Mouse (Mus musculus) urinary bladder, postnatal 14 days (tissue): ENCODE data around the gene Mfsd11.
"Not testable (repeated sequence)": the region's sequence is repeated elsewhere in the genome, so short reads cannot be mapped to it uniquely, and the experiment has no call there.

Experiments
- DNase-seq: peaks from one replicate; pipeline ENCODE4 v3.0.0; 2021; ENCODE audit warnings: low spot score

Mfsd11 gene

GRCm38 (mm10) chr11:116881440-116881839, 29.2 kb downstream of the Mfsd11 start:
- DNase-seq: no peak

- DNase-seq: no peak
These were observed 30.2 kb downstream of the Mfsd11 start for GRCm38 (mm10) chr11:116882446-116882845.

DNA sequence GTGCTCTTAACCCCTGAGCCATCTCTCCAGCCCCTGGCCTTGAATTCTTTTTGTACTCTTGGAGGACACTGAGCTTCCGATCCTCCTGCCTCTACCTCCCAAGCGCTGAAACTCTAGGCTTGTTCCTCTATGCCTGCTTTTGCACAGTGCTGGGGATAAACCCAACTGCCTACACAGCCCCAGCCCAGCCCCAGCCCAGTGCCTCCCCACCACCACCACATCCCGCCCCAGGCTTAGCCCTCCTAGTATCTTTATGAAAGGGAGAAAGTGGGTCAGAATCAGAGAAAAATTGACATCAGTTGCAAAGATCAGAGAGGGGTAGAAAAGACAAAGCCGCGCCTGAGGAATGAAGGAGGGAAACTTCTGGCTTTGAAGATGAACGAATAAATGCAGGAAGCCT, 31.8 kb downstream of the Mfsd11 start:
- no peak for DNase-seq

DNA sequence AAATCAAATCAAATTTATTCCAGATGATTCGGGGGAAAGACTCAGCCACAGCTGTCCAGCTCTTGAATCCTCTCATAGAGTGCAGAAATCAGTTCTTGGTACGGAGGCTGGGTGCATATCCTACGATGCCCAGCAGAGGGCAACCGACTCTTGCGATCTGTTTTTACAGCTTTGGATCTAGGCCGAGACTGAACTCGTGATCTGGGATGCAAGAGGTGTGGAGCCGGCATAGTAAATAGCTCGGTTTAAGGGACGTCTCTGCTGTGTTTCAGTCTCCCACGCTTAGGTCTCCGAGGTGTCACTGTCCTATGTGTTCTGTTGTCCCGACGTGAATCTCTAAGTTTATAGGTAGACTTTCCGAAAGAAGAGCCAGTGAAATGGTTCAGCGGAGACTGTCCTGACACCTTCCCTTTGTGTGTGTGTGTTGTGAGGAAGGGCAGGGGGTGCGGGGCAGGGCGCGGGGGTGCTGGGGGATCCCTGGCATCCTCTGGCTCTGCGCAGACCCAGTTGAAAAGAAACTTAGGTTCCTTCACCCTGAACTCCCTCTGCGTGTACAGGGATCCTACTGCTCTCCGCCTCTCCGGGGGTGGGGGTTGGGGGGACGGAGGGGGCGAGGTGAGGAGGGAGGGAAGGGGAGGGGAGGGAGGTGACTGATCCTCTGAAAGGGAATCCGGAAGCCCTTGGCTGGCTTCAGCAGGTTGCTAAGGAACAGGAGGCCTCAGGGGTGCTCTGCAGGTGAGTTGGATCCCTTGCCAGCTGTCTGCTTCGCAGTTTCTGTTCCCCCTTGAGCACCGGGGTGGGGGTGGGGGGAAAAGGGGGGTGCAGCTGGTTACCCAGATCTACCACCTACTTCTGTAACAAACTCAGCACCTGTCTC, 33.3 kb downstream of the Mfsd11 start:
- peak; percentile 77 for DNase-seq

DNA sequence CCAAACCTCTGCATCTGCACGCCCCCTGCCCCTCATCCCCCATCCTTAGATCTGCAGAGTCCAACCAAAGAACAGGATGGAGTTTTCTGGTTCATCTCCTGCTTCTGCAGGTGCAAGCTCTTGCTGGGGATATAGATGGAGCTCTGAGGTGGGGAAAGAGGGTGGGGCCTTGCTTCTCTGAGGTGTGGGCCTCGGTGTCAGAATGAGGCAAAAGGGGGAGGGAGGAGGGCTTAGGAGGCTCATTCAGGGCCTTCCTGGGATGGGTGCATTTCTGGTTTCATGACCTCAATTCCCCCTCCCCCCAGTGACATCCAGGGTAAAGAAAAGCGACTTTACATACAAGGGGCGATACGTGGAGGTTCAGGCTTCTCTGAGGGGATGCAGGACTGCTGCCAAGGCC, 34.9 kb downstream of the Mfsd11 start:
- no peak for DNase-seq

DNA sequence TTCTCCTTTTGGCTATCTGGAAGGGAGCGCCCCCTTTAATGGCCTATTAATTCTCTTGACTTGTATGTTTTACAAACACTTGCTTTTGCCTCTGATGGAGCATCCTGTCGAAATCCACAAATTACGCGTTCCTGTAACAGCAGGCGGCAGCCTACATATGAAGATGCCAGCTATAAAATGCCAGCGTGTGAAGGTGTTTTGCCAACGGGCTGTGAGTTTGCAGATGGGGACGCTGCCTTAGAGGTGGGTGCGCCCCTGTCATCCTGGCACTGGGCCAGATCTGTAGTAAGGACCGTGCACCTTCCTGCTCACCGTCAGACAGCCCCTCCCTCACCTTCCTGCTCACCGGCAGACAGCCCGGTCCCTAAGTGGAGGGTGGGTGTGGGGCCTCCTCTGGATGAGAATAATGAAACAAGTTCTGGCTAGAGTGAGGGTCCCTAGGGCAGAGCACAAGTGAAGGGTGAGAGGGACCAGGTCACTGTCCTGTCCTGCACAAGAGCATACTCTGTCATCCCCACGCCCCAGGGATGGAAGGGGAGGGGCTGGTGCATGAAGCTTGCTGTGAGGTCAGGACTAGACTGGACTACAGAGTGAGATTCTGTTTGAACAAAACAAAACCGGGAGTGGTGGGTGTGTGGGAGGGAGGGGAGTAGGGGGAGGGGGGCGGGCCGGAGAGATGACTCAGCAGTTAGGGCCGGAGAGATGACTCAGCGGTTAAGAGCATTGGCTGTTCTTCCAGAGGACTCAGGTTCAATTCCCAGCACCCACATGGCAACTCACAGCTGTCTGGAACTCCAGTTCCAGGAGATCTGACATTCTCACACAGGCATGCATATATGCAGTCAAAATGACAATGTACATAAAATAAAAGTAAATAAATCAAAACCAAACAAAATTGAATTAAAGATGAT, 41.5 kb downstream of the Mfsd11 start:
- no peak for DNase-seq

DNA sequence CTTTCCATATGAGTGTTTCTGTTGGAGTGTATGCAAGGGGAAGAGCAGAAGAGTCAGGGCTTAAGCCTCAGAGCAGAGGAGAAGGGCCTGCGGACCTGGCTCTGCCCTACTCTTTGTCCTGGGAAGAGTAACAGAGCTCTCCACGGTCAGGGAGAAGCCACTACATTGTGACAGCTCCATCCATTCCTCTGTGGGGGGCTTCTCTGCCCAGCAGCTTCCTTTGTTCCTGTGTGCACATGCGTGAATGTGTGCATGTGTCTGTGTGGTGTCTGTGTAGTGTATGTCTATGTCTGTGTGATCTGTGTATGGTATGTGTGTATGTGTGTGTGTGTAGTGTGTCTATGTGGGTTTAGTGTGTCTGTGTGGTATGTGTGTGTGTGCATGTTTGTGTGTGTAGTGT, 43.2 kb downstream of the Mfsd11 start:
- DNase-seq: no peak

- DNase-seq: no peak
These were observed 47.0 kb downstream of the Mfsd11 start for GRCm38 (mm10) chr11:116899247-116899646.

- DNase-seq: not testable (repeated sequence)
These were observed 50.3 kb downstream of the Mfsd11 start for GRCm38 (mm10) chr11:116902588-116902987.

GRCm38 (mm10) chr11:116905741-116906456, 53.7 kb downstream of the Mfsd11 start:
- DNase-seq: peak; percentile 25

DNA sequence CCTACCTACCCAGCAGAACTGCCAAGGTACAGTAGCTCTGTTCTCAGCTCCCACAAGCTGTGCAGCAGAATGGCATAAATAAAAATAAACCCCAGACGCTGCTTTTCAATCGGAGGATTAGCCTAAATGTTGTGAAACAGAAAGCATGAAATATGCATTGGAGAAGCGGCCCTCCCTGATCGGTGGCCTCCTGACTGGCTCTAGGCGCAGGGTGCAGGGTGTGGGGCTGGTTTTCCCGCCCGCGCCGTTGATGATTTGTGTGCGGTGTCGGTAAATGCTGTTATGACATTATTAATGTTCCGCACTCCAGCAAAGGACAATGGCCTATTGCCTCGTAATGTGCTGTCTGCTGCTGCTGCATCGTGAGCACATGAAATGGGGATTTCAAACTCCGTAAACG, 61.3 kb downstream of the Mfsd11 start:
- no peak for DNase-seq

DNA sequence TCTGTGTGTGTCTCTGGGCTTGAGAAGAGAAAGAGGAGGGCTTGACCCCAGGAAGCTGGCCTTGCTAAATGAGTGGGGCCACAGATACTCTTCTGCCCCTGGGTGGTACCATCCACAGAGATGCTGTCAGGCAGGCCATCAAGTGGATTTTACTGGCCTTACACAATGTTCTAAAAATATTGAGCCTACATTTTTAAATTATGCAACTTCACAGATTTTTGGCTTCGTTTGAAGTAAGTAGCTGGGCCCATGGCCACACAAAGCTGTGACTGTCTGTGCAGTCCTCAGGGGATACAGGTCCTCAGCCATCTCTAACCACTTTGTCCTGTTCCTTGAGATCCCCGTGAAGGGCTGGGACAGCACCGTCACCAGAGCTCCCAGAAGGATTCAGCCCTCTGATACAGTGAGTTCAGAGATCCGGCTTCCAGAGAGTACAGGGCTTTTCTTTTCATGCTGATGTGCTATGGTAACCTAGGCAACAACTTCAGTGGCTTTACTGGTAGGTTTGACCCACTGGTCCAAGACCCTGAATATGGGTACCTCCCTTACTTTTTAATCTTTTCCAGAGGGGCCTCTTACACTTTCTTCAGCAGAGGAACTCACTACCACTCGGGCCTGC, 62.1 kb downstream of the Mfsd11 start:
- DNase-seq: no peak

DNA sequence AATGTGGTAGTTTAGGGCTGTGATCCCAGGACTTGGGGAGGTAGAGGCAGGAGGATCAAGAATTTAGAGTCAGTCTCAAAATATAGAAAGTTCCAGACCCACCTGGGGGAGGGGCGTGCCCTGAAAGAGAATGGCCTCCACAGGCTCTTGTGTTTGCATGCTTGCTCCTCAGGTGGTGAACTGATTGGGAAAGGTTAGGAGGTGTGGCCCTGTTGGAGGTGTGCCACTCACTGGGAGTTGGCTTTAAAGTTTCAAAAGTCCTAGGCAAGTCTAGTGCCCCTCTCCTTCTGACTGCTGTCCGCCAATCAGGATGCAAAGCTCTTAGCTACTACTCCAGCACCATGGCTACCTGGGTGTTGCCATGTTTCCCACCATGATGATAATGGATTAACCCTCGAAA, 63.0 kb downstream of the Mfsd11 start:
- DNase-seq: no peak

DNA sequence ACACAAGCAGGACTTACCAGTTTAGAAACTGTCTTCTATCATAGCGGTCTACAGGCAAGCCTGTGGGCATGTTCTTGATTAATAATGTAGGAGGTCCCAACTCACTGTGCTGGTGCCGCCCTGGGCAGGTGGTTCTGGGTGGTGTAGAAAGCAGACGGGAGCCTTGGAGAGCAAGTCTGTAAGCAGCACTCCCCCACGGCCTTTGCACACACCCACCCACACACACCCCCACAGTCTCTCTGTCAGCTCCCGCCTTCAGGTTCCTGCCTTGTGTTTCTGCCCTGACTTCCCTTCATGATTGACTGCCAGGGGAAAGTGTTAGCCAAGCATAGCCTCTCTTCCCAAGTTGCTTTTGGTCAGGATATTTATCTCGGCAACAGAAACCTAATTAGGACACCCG, 65.1 kb downstream of the Mfsd11 start:
- no peak for DNase-seq

- DNase-seq: peak; percentile 83
These were observed 66.3 kb downstream of the Mfsd11 start, which contains the start of gene Mgat5b for GRCm38 (mm10) chr11:116918323-116919185. Mgat5b (plus strand) TSS chr11:116918863.

DNA sequence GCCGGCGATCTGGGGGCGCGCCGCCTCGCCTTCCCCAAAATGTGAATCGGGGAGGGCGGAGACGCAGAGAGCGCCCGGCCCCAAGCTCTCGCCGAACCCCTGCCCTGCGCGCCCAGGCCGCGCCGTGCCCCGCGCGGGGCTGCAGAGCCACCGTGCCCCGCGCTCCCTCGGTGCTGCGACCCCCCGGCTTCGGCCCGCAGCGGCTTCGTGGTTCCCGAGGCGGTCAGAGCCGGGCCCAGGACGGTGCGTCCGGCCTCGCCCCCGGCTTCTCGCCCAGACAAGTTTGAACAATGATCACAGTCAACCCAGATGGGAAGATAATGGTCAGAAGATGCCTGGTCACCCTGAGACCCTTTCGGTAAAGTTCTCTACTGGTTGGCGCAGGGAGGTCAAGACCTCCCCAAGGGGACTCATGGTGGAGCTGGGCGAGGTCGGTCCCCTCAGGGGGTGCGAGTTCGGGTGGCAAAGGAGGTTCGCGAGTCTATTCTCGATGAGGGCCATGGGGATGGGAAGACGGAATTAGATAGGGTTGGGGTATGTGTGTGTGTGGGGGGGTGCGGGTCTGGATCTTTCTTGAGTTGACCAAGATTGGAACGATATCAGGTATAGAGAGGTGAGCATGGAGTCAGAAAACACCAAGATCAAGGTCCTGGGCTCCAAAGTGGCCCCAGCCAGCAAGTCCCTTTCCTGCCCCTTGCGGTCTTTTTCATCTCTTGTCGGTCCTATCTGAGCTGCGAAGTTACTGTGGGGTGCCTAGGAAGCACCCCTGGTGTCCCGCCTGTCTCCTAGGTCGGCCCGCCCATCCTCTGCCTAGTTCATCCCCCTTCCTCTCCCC, 67.2 kb downstream of the Mfsd11 start:
- no peak for DNase-seq

DNA sequence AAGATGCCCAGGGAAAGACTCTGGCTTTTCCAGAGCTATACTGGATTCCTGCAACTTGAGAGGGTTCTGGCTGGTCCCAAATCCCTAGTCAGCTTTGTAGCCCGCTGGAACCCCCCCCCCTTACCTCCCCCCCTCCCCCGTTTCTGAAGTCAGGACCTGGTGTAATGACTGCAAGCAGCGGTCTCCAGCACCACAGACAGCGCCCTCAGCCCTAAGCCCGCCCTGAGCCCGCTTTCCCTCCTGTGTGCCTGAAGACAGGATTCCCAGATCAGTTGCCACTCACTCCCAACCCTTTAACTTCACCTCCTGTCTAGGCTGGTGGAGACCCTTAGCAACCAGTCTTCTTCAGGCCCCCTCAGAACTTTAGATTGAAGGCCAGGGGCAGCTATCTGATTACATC, 68.5 kb downstream of the Mfsd11 start:
- no peak for DNase-seq

GRCm38 (mm10) chr11:116922058-116922457, 69.8 kb downstream of the Mfsd11 start:
- no peak for DNase-seq
